Mouse (Mus musculus) CD4-positive, CD25-positive, alpha-beta regulatory T cell, adult 9 weeks (primary cell): Measurements from ENCODE around the gene AC124502.3. TPM values are rescaled to one million over a fixed set of nuclear protein-coding genes. Genes with fewer than 3 reads are reported as not detected.

Experiments used
- polyA plus RNA-seq: library from polyadenylated mRNA; unstranded; fragments of 100-300 nt; shearing (Covaris generic); gene quantifications from one replicate; pipeline ENCODE4 v1.2.1, GENCODE M21; 2017

Gene AC124502.3
- 1.9 TPM for polyA plus RNA-seq

GRCm38 (mm10) chr19:5038709-5039156 is at the start of gene AC124502.3, which contains the start of gene B4gat1:
AC124502.3 (plus strand) TSS chr19:5038891.
B4gat1 (plus strand) TSS chr19:5038826.

GRCm38 (mm10) chr19:4990256-4990625 is 48.5 kb upstream of the AC124502.3 start, which contains the start of gene Npas4:
Npas4 (minus strand) TSS chr19:4990316.

GRCm38 (mm10) chr19:5023621-5024479 is 14.8 kb upstream of the AC124502.3 start, which contains the start of gene Slc29a2:
Slc29a2 (plus strand) TSS chr19:5023860.

GRCm38 (mm10) chr19:5040862-5041523 is 2.3 kb downstream of the AC124502.3 start, which contains the start of gene Brms1:
Brms1 (plus strand) TSS chr19:5041354.

GRCm38 (mm10) chr19:5050047-5050905 is 11.6 kb downstream of the AC124502.3 start, which contains the start of gene Rin1:
Rin1 (plus strand) TSS chr19:5050481.

GRCm38 (mm10) chr19:5067867-5068569 is 29.3 kb downstream of the AC124502.3 start, which contains the start of gene Cd248:
Cd248 (plus strand) TSS chr19:5068078.

GRCm38 (mm10) chr19:5085145-5085863 is 46.6 kb downstream of the AC124502.3 start, which contains the start of gene Tmem151a:
Tmem151a (minus strand) TSS chr19:5085531.

GRCm38 (mm10) chr19:5087884-5088728 is 49.4 kb downstream of the AC124502.3 start, which contains the start of gene Yif1a:
Yif1a (plus strand) TSS chr19:5088538.

GRCm38 (mm10) chr19:5098363-5099143 is 59.9 kb downstream of the AC124502.3 start, which contains the start of gene Cnih2:
Cnih2 (minus strand) TSS chr19:5098521.

Other genes starting within 250 kb of the AC124502.3 start
- gene Rbm4, start 245.0 kb upstream of the AC124502.3 start, polyA plus RNA-seq = 58.4 TPM
- 28.0 TPM for gene Gm21992, start 227.3 kb upstream of the AC124502.3 start, polyA plus RNA-seq
- 67.0 TPM for gene Rbm14, start 227.3 kb upstream of the AC124502.3 start, polyA plus RNA-seq
- 165 TPM for gene Ccs, start 199.6 kb upstream of the AC124502.3 start, polyA plus RNA-seq
- gene Ccdc87, start 199.5 kb upstream of the AC124502.3 start, polyA plus RNA-seq = 0.09 TPM
- gene Ctsf, start 183.8 kb upstream of the AC124502.3 start, polyA plus RNA-seq = 4.7 TPM
- gene Actn3, start 161.0 kb upstream of the AC124502.3 start, polyA plus RNA-seq = 0.12 TPM
- 5.9 TPM for gene Zdhhc24, start 160.2 kb upstream of the AC124502.3 start, polyA plus RNA-seq
- 0.76 TPM for gene Bbs1, start 132.3 kb upstream of the AC124502.3 start, polyA plus RNA-seq
- 136 TPM for gene Dpp3, start 110.6 kb upstream of the AC124502.3 start, polyA plus RNA-seq
- 0.53 TPM for gene Peli3, start 95.8 kb upstream of the AC124502.3 start, polyA plus RNA-seq
- gene Mrpl11, start 76.7 kb upstream of the AC124502.3 start, polyA plus RNA-seq = 80.2 TPM
- 1.1 TPM for gene Npas4, start 48.6 kb upstream of the AC124502.3 start, polyA plus RNA-seq
- 2.7 TPM for gene Slc29a2, start 15.0 kb upstream of the AC124502.3 start, polyA plus RNA-seq
- gene B4gat1, start 65 bp upstream of the AC124502.3 start, polyA plus RNA-seq = 17.2 TPM
- gene Brms1, start 2.5 kb downstream of the AC124502.3 start, polyA plus RNA-seq = 109 TPM
- 0.30 TPM for gene Rin1, start 11.6 kb downstream of the AC124502.3 start, polyA plus RNA-seq
- not detected for gene Cd248, start 29.2 kb downstream of the AC124502.3 start, polyA plus RNA-seq
- gene Tmem151a, start 46.6 kb downstream of the AC124502.3 start, polyA plus RNA-seq = not detected
- 86.1 TPM for gene Yif1a, start 49.6 kb downstream of the AC124502.3 start, polyA plus RNA-seq
- gene Cnih2, start 59.6 kb downstream of the AC124502.3 start, polyA plus RNA-seq = 1.5 TPM
- 267 TPM for gene Rab1b, start 68.2 kb downstream of the AC124502.3 start, polyA plus RNA-seq
- 5.4 TPM for gene Klc2, start 79.7 kb downstream of the AC124502.3 start, polyA plus RNA-seq
- 15.1 TPM for gene Pacs1, start 234.2 kb downstream of the AC124502.3 start, polyA plus RNA-seq